Mouse (Mus musculus): Measurements from ENCODE around the gene Iqcf4.
"Not testable (repeated sequence)": the region's sequence is repeated elsewhere in the genome, so short reads cannot be mapped to it uniquely, and the experiment has no call there.

The Iqcf4 gene

DNA sequence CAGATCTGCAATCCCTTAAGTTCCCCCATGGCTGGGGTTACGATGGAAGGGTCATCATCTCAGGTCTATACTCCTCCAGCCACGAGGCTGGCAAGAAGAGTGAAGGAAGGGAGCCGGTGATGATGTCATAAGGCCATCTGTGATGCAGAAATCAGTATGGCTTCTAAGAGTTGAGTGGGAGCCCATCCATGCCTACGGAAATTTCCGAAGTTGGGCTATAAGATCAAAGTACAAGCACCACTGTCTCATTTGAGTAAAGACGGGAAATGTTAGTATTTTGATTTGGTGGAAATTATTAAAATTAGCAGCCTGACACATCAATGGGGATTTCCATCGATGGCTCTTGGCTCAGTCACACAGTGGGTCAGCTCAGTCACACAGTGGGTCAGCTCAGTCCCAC, at the start of gene Iqcf4:
Gene Iqcf4 (minus strand): TSS at position 101 of the 400 bp plus-strand sequence.
- no peak for DNase-seq (ENCODE audit: low spot score)

GRCm38 (mm10) chr9:106617496-106617895, 46.7 kb upstream of the Iqcf4 start:
- DNase-seq (ENCODE audit: low spot score): no peak

GRCm38 (mm10) chr9:106616306-106616705, 45.5 kb upstream of the Iqcf4 start:
- DNase-seq (ENCODE audit: low spot score): no peak

- no peak for DNase-seq (ENCODE audit: low spot score)
Measured at GRCm38 (mm10) chr9:106614616-106615015, 43.8 kb upstream of the Iqcf4 start.

GRCm38 (mm10) chr9:106613951-106614350, 43.2 kb upstream of the Iqcf4 start:
- no peak for DNase-seq (ENCODE audit: low spot score)

- DNase-seq (ENCODE audit: low spot score): no peak
Measured at GRCm38 (mm10) chr9:106610727-106611126, 39.9 kb upstream of the Iqcf4 start.

- DNase-seq (ENCODE audit: low spot score): peak; percentile 78
Measured at GRCm38 (mm10) chr9:106600546-106600945, 29.8 kb upstream of the Iqcf4 start.

- DNase-seq (ENCODE audit: low spot score): no peak
Measured at GRCm38 (mm10) chr9:106598466-106598865, 27.7 kb upstream of the Iqcf4 start.

GRCm38 (mm10) chr9:106595836-106596235, 25.0 kb upstream of the Iqcf4 start:
- DNase-seq (ENCODE audit: low spot score): no peak

DNA sequence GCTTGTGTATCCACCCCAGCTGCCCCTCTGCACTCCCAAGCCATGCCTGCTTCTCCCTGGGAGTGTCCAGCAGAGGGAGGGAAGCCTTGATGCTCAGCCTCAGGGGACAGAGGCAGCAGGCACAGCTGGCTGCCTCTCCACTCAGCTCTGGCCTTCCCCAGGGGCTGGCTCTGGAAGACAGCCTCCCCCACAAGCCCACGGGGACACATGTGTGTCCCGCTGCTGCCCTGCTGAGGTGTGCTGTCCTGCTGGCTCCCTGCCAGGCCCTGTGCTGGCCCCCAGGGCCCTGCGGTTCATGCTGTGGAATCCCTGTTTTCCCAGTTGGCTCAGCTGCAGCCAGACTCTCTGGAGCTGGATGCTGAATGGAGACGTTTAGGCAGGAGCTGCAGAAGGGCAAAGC, 24.6 kb upstream of the Iqcf4 start:
- not testable (repeated sequence) for DNase-seq (ENCODE audit: low spot score)

- no peak for DNase-seq (ENCODE audit: low spot score)
Measured at GRCm38 (mm10) chr9:106592158-106592557, 21.4 kb upstream of the Iqcf4 start.

- DNase-seq (ENCODE audit: low spot score): no peak
Measured at GRCm38 (mm10) chr9:106582552-106582951, 11.8 kb upstream of the Iqcf4 start.

DNA sequence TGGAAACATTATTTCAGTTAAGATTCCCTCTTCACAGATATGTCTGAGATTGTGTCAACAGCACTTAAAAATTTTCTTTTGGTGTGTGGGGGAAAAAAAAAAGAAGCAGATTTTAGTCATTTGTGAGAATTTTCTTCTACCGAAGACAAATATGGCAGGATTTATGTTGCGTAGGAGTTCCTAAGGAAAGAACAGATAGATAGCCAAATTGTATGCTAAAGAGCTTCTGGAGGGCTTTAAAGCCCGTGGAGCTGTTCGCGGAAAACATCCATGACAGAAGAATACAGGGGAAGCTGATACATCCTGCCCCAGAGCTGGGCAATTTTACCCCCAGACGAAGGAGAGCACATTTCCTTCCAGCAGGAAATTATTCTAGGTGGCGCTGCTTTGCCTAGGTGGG, 9.2 kb upstream of the Iqcf4 start:
- no peak for DNase-seq (ENCODE audit: low spot score)

DNA sequence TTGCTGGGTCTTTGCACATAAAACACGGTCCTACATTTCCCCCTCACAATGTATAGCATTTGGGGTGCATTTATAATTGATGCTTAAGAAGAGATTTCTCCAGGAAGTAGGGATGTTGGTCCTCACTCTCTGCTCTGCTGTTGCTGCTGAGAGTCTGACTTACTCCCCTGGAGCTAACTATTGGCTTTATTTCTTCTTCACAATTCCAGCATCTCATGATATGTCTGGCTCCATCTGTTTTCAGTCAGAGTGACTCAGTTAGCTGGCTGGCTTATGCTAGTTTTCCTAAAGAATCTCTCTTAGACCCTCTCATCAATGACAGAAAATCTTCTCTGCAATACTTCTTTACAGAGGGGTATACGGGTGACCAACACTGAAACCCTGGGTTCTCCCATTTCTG, 5.3 kb upstream of the Iqcf4 start:
- DNase-seq (ENCODE audit: low spot score): no peak

- no peak for DNase-seq (ENCODE audit: low spot score)
Measured at GRCm38 (mm10) chr9:106573366-106573765, 2.6 kb upstream of the Iqcf4 start.

DNA sequence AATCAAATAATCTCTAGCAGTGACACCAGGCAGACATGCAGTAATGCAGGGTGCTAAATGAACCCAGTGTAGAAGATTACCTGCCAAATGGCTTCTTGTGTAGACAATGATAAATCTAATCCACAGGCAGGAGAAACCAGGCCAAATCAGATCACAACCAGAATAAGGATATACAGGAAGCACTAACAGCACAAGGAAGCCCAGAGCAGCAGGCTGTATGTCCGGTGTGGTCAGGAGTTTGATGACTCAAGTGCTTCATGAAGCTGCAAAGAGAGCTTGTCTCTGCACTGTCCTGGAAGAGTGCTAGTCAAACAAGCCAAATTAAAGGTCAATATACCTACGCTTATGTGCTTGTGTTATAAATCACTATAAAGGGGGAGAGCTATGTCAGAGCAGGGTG, 1.4 kb upstream of the Iqcf4 start:
- no peak for DNase-seq (ENCODE audit: low spot score)

DNA sequence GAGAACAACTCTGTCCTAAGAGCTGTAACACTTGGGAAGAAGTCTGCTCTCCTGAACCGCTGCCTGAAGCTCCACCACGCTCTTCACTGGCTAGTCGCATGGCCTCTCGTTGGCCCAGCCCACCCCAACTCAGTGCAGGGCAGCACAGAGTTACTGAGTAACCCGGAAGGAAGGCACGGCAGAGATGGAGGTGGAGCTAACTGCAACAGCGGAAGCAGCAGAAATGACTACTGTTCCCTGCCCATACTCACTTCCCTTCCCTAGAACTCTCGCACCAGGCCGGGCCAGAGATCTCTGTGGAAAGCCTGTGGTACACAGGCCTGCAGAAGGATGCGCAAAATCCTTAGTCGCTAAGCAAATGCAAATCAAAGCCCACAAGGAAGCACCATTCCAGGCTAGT, 4.4 kb downstream of the Iqcf4 start:
- DNase-seq (ENCODE audit: low spot score): peak; percentile 26

DNA sequence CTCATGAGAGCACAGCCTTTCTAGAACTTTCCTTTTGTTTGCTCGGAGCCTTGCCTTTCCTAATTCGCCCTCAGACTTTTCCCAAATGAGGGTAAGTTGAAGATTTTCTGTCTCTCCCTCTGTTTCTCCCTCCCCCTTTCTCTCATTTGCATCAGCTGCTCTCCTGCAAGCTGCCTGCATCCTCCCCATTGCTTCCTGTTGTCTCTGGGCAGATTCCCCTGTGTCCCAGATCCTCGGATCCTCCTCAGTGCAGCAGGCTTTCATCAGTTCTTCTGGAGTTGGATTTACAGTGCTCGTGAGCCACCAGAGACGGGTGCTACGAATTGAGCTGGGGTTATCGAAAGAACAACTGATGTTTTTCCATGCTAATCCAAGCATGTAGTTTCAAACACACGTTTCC, 6.8 kb downstream of the Iqcf4 start:
- no peak for DNase-seq (ENCODE audit: low spot score)

GRCm38 (mm10) chr9:106562291-106562690, 8.5 kb downstream of the Iqcf4 start:
- no peak for DNase-seq (ENCODE audit: low spot score)

- no peak for DNase-seq (ENCODE audit: low spot score)
Measured at GRCm38 (mm10) chr9:106561531-106561930, 9.3 kb downstream of the Iqcf4 start, which contains the start of gene Iqcf3. TSS of gene Iqcf3 (minus strand) at chr9:106561631.

GRCm38 (mm10) chr9:106534975-106535374, 35.8 kb downstream of the Iqcf4 start:
- no peak for DNase-seq (ENCODE audit: low spot score)

GRCm38 (mm10) chr9:106534296-106534695, 36.5 kb downstream of the Iqcf4 start:
- no peak for DNase-seq (ENCODE audit: low spot score)

GRCm38 (mm10) chr9:106531833-106532232, 39.0 kb downstream of the Iqcf4 start:
- DNase-seq (ENCODE audit: low spot score): peak; percentile 75

GRCm38 (mm10) chr9:106519909-106520308, 50.9 kb downstream of the Iqcf4 start:
- no peak for DNase-seq (ENCODE audit: low spot score)

DNA sequence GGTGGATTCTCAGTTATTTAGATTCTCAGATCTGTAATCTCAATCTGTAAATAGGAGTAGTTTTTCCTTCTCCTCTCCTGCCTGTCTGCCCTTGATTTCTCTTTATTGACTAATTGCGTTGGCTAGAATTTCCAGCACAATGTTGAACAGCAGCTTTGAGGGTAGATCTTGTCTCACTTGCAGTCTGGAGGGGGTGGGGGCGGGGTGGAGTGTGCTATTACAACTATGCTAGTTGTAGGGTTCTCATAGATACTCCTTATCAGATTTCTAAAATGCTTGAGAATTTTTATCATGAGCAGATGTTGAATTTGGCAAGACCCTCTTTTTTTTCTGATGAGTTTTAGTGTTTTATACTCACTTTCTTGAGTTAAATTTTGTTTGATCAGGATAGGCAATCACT, 51.4 kb downstream of the Iqcf4 start:
- DNase-seq (ENCODE audit: low spot score): no peak

Data from embryo, embryonic 10 days (tissue).